Mouse (Mus musculus): ENCODE results near the gene Adcy6. TPM values are rescaled to one million over a fixed set of nuclear protein-coding genes. Genes with fewer than 3 reads are reported as not detected.
"Not testable (repeated sequence)": the region's sequence is repeated elsewhere in the genome, so short reads cannot be mapped to it uniquely, and the experiment has no call there.

The Adcy6 gene
- total RNA-seq, 2 experiments from 2014 or later = 37.1 to 38.1 TPM

GRCm38 (mm10) chr15:98606739-98607138, 3.1 kb downstream of the Adcy6 start:
- intact Hi-C loops (cut with DNase I) = no loop called here
- DNase-seq (ENCODE audit: extremely low spot score in 1 of 2, low spot score in 2 of 2) = no peak

- intact Hi-C loops (cut with DNase I) = no loop called here
- DNase-seq (ENCODE audit: extremely low spot score in 1 of 2, low spot score in 2 of 2) = no peak
These were observed 3.8 kb downstream of the Adcy6 start for GRCm38 (mm10) chr15:98606051-98606536.

- intact Hi-C loops (cut with DNase I) = no loop called here
These were observed 5.8 kb downstream of the Adcy6 start for GRCm38 (mm10) chr15:98604041-98604575.

GRCm38 (mm10) chr15:98602921-98603458, 6.9 kb downstream of the Adcy6 start:
- peak in 1 of 2 experiments; percentile 60 for DNase-seq (ENCODE audit: extremely low spot score in 1 of 2, low spot score in 2 of 2)
- intact Hi-C loops (cut with DNase I) = no loop called here

More at GRCm38 (mm10) chr15:98604041-98604575, 5.8 kb downstream of the Adcy6 start:
- no peak for DNase-seq (ENCODE audit: extremely low spot score in 1 of 2, low spot score in 2 of 2)

- intact Hi-C loops (cut with DNase I) = no loop called here
- DNase-seq (ENCODE audit: extremely low spot score in 1 of 2, low spot score in 2 of 2) = peak in 1 of 2 experiments; percentile 71
These were observed 7.5 kb downstream of the Adcy6 start for GRCm38 (mm10) chr15:98602191-98602881.

GRCm38 (mm10) chr15:98601832-98602190, 8.1 kb downstream of the Adcy6 start:
- intact Hi-C loops (cut with DNase I) = no loop called here
- DNase-seq (ENCODE audit: extremely low spot score in 1 of 2, low spot score in 2 of 2) = no peak

- DNase-seq (ENCODE audit: extremely low spot score in 1 of 2, low spot score in 2 of 2) = no peak
- intact Hi-C loops (cut with DNase I) = no loop called here
These were observed 9.7 kb downstream of the Adcy6 start for GRCm38 (mm10) chr15:98600036-98600709.

GRCm38 (mm10) chr15:98596609-98597008, 13.3 kb downstream of the Adcy6 start:
- intact Hi-C loops (cut with DNase I) = no loop called here
- DNase-seq (ENCODE audit: extremely low spot score in 1 of 2, low spot score in 2 of 2) = no peak

GRCm38 (mm10) chr15:98595049-98595448, 14.8 kb downstream of the Adcy6 start:
- intact Hi-C loops (cut with DNase I) = no loop called here
- no peak for DNase-seq (ENCODE audit: extremely low spot score in 1 of 2, low spot score in 2 of 2)

GRCm38 (mm10) chr15:98594193-98594592, 15.7 kb downstream of the Adcy6 start:
- intact Hi-C loops (cut with DNase I) = no loop called here
- no peak for DNase-seq (ENCODE audit: extremely low spot score in 1 of 2, low spot score in 2 of 2)

- intact Hi-C loops (cut with DNase I) = no loop called here
- DNase-seq (ENCODE audit: extremely low spot score in 1 of 2, low spot score in 2 of 2) = no peak
These were observed 18.5 kb downstream of the Adcy6 start for GRCm38 (mm10) chr15:98591396-98591795.

GRCm38 (mm10) chr15:98589640-98590336, 20.1 kb downstream of the Adcy6 start:
- intact Hi-C loops (cut with DNase I) = no loop called here
- no peak for DNase-seq (ENCODE audit: extremely low spot score in 1 of 2, low spot score in 2 of 2)

- intact Hi-C loops (cut with DNase I) = no loop called here
These were observed 22.1 kb downstream of the Adcy6 start for GRCm38 (mm10) chr15:98587751-98588150.

GRCm38 (mm10) chr15:98586141-98586540, 23.7 kb downstream of the Adcy6 start:
- intact Hi-C loops (cut with DNase I); DNase-seq (ENCODE audit: extremely low spot score in 1 of 2, low spot score in 2 of 2): not testable (repeated sequence)

More at GRCm38 (mm10) chr15:98587751-98588150, 22.1 kb downstream of the Adcy6 start:
- no peak for DNase-seq (ENCODE audit: extremely low spot score in 1 of 2, low spot score in 2 of 2)

GRCm38 (mm10) chr15:98585421-98585820, 24.5 kb downstream of the Adcy6 start:
- intact Hi-C loops (cut with DNase I) = no loop called here
- DNase-seq (ENCODE audit: extremely low spot score in 1 of 2, low spot score in 2 of 2) = no peak

GRCm38 (mm10) chr15:98582996-98583395, 26.9 kb downstream of the Adcy6 start:
- intact Hi-C loops (cut with DNase I) = loop anchor here (5.0 kb wide), 1 partner anchor 214 kb away; no protein-coding TSS in a partner anchor
- no peak for DNase-seq (ENCODE audit: extremely low spot score in 1 of 2, low spot score in 2 of 2)

GRCm38 (mm10) chr15:98582410-98582809, 27.5 kb downstream of the Adcy6 start:
- DNase-seq (ENCODE audit: extremely low spot score in 1 of 2, low spot score in 2 of 2) = peak in 1 of 2 experiments; percentile 26

GRCm38 (mm10) chr15:98579795-98580464, 29.9 kb downstream of the Adcy6 start:
- DNase-seq (ENCODE audit: extremely low spot score in 1 of 2, low spot score in 2 of 2) = peak; percentile 71 to 76
- intact Hi-C loops (cut with DNase I) = loop anchor here (2.0 to 10.0 kb wide), 3 partner anchors 37 to 217 kb away; partner anchors contain the start of gene Ccdc65

More at GRCm38 (mm10) chr15:98582410-98582809, 27.5 kb downstream of the Adcy6 start:
- intact Hi-C loops (cut with DNase I) = loop anchor here (5.0 kb wide), 1 partner anchor 215 kb away; no protein-coding TSS in a partner anchor
